Mouse (Mus musculus): ENCODE measurements around the gene Mical3.

GRCm38 (mm10) chr6:120886696-120887095 lies 244.1 kb downstream of the Mical3 start:
- TF ChIP-seq USF1 (IDR thresholded peaks at IDR 0.05; ENCODE audit: low read depth) (no peak), CTCF (IDR thresholded peaks at IDR 0.05; ENCODE audit: control insufficient read depth, insufficient read depth, insufficient read length) (no peak), MAX (IDR thresholded peaks at IDR 0.05) (no peak)

All from C2C12 (cell line).